Comparison of ENCODE assay signal across 27 mouse cellular contexts in the genomic region with DNA sequence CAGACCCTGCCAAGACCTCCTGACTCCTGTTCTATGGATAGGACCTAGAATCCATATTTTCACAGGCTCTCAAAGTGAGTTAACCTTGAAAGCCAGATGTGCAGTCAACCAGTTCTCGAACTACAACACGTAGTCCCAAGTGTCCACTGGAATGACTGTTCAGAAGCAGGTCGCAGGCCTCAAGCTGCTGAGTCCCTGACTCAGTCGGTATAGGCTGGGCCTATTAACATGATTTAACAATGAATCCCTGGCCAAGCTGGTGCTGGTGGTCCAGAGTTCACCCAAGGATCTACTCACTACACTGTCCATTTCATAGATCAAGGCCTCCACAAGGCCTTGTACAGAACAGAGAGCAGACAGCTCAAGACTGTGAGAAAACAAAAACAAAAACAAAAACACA. TPM values are rescaled to one million over a fixed set of nuclear protein-coding genes. Genes with fewer than 3 reads are reported as not detected.
DNase-seq lines count a peak whose midpoint lies in the region; ATAC-seq and TF ChIP-seq lines count a peak whose summit lies in the region.
"Had no signal": no experiment of that assay in that cellular context is flagged by ENCODE, and none has a peak within 500 bp of the region (broad histone marks: within the 10 kb centered on the region; RNA-seq: fewer than 3 reads in every experiment).

No protein-coding gene starts in this region.

- DNase-seq in heart, adult 11 months: peak; percentile 76
- DNase-seq in testis, postnatal 14 days (ENCODE audit: low spot score): no peak
- DNase-seq: adrenal gland, adult 2 months; adrenal gland, postnatal 14 days; B cell, adult 2 months; cerebellum, adult 11-12 months; cerebellum, adult 8-10 months; cerebellum, postnatal 10 days; cerebellum, postnatal 36 days; embryo, embryonic 11 days; gastrocnemius, postnatal 25 days; heart, adult 2 months had no signal

- no peak overlapping the region for H3K4me2 ChIP-seq in heart, embryonic 11.5 days
- no peak overlapping the region for H3K4me2 ChIP-seq in limb, embryonic 12.5 days
- H3K4me2 ChIP-seq in hindbrain, embryonic 16.5 days (ENCODE audit: low read length): no peak overlapping the region
- H3K4me2 ChIP-seq: embryonic facial prominence, embryonic 13.5 days; forebrain, embryonic 13.5 days; hindbrain, embryonic 12.5 days; hindbrain, embryonic 15.5 days; intestine, embryonic 15.5 days had no signal

- no peak for TF ChIP-seq CTCF in embryonic fibroblast, embryonic 13.5 days (IDR thresholded peaks at IDR 0.05; ENCODE audit: borderline replicate concordance, insufficient read depth, low read length)

- H3K9me3 ChIP-seq in heart, embryonic 11.5 days (replicated peaks; ENCODE audit: control insufficient read depth, low read length): no peaks in the 10 kb centered on the region
- no peaks in the 10 kb centered on the region for H3K9me3 ChIP-seq in limb, embryonic 12.5 days
- H3K9me3 ChIP-seq in hindbrain, embryonic 16.5 days (ENCODE audit: control insufficient read depth, low read length): 0 out of 2 replicates have a peak, but pooled peaks cover 2% of the 10 kb centered on the region
- H3K9me3 ChIP-seq: embryonic facial prominence, embryonic 10.5 days; embryonic facial prominence, embryonic 13.5 days; forebrain, embryonic 13.5 days; heart, embryonic 10.5 days; hindbrain, embryonic 12.5 days; hindbrain, embryonic 15.5 days; intestine, embryonic 15.5 days had no signal

- no peak overlapping the region for H3K9ac ChIP-seq in heart, embryonic 11.5 days (ENCODE audit: low read depth, low read length)
- no peak overlapping the region for H3K9ac ChIP-seq in limb, embryonic 12.5 days (replicated peaks)
- H3K9ac ChIP-seq in hindbrain, embryonic 16.5 days (ENCODE audit: low read depth, low read length): no peak overlapping the region
- H3K9ac ChIP-seq: embryonic facial prominence, embryonic 13.5 days; forebrain, embryonic 13.5 days; hindbrain, embryonic 12.5 days; hindbrain, embryonic 15.5 days; intestine, embryonic 15.5 days had no signal

- ATAC-seq in heart, embryonic 11.5 days (replicated peaks; ENCODE audit: insufficient number of reproducible peaks, low FRiP score, low TSS enrichment): no peak
- ATAC-seq in limb, embryonic 12.5 days (ENCODE audit: insufficient number of reproducible peaks, insufficient read depth, low FRiP score, low TSS enrichment, low read depth): no peak
- no peak for ATAC-seq in hindbrain, embryonic 16.5 days
- ATAC-seq: forebrain, embryonic 13.5 days; forebrain, embryonic 16.5 days; intestine, embryonic 15.5 days had no signal

- H3K4me1 ChIP-seq in heart, embryonic 11.5 days (ENCODE audit: control insufficient read depth, insufficient read depth, low read length): peaks cover 16% of the 10 kb centered on the region
- H3K4me1 ChIP-seq in embryonic fibroblast, embryonic 13.5 days (ENCODE audit: control insufficient read depth, insufficient read depth, low read length): peaks cover 7% of the 10 kb centered on the region; the same call in 1 of the 2 replicates
- H3K4me1 ChIP-seq in limb, embryonic 12.5 days (replicated peaks): peaks cover 72% of the 10 kb centered on the region
- no peaks in the 10 kb centered on the region for H3K4me1 ChIP-seq in hindbrain, embryonic 16.5 days (ENCODE audit: control insufficient read depth, insufficient read depth, low read depth, low read length)
- H3K4me1 ChIP-seq: forebrain, embryonic 13.5 days; hindbrain, embryonic 15.5 days; intestine, embryonic 15.5 days had no signal

- H3K36me3 ChIP-seq in heart, embryonic 11.5 days (ENCODE audit: control insufficient read depth, insufficient read depth, low read length): no peaks in the 10 kb centered on the region
- H3K36me3 ChIP-seq in limb, embryonic 12.5 days: peaks cover 11% of the 10 kb centered on the region; the same call in 1 of the 2 replicates
- no peaks in the 10 kb centered on the region for H3K36me3 ChIP-seq in hindbrain, embryonic 16.5 days (ENCODE audit: control insufficient read depth, insufficient read depth, low read length)
- H3K36me3 ChIP-seq: G1E; hindbrain, embryonic 12.5 days; hindbrain, embryonic 15.5 days; intestine, embryonic 15.5 days had no signal

- TF ChIP-seq POLR2A in embryonic fibroblast, embryonic 13.5 days (IDR thresholded peaks at IDR 0.05; ENCODE audit: low read depth, low read length): no peak

- WGBS in heart, embryonic 11.5 days (ENCODE audit: insufficient replicate concordance): 86% methylated on average over 4 of the region's 4 CpGs
- 60% methylated on average over 4 of the region's 4 CpGs for WGBS in limb, embryonic 12.5 days
- 88% methylated on average over 4 of the region's 4 CpGs for WGBS in hindbrain, embryonic 16.5 days

- H3K27ac ChIP-seq in heart, embryonic 11.5 days (ENCODE audit: low read depth, low read length): no peak overlapping the region
- peak overlapping the region; percentile 20; the same call in 1 of the 2 replicates for H3K27ac ChIP-seq in embryonic fibroblast, embryonic 13.5 days (ENCODE audit: insufficient read depth, low read length)
- H3K27ac ChIP-seq in limb, embryonic 12.5 days: 0 out of 2 replicates have a peak overlapping the region, but pooled peaks have one; percentile 45
- H3K27ac ChIP-seq in hindbrain, embryonic 16.5 days (ENCODE audit: low read depth, low read length): no peak overlapping the region
- H3K27ac ChIP-seq: embryonic facial prominence, embryonic 10.5 days; embryonic facial prominence, embryonic 13.5 days; forebrain, embryonic 10.5 days; forebrain, embryonic 13.5 days; heart, adult 2 months; heart, embryonic 10.5 days; hindbrain, embryonic 12.5 days; hindbrain, embryonic 15.5 days; intestine, embryonic 15.5 days had no signal

- H3K4me3 ChIP-seq in heart, embryonic 11.5 days (ENCODE audit: low read depth, low read length): no peak overlapping the region
- no peak overlapping the region for H3K4me3 ChIP-seq in embryonic fibroblast, embryonic 13.5 days (ENCODE audit: insufficient read depth, low read length)
- no peak overlapping the region for H3K4me3 ChIP-seq in limb, embryonic 12.5 days (replicated peaks)
- no peak overlapping the region for H3K4me3 ChIP-seq in hindbrain, embryonic 16.5 days (ENCODE audit: low read length)
- H3K4me3 ChIP-seq: embryonic facial prominence, embryonic 10.5 days; embryonic facial prominence, embryonic 13.5 days; forebrain, embryonic 10.5 days; forebrain, embryonic 13.5 days; heart, adult 2 months; heart, embryonic 10.5 days; hindbrain, embryonic 12.5 days; hindbrain, embryonic 15.5 days; intestine, embryonic 15.5 days had no signal

- no peaks in the 10 kb centered on the region for H3K27me3 ChIP-seq in heart, embryonic 11.5 days (ENCODE audit: control insufficient read depth, insufficient read depth, low read length)
- no peaks in the 10 kb centered on the region for H3K27me3 ChIP-seq in limb, embryonic 12.5 days
- no peaks in the 10 kb centered on the region for H3K27me3 ChIP-seq in hindbrain, embryonic 16.5 days (replicated peaks; ENCODE audit: control insufficient read depth, insufficient read depth, low read length)
- H3K27me3 ChIP-seq: CH12.LX; embryonic facial prominence, embryonic 13.5 days; forebrain, embryonic 13.5 days; hindbrain, embryonic 12.5 days; hindbrain, embryonic 15.5 days; intestine, embryonic 15.5 days had no signal

RNA-seq across cellular contexts. Expression of gene Lpar1, which starts 33.8 kb away (rescaled TPM):
- 20.5 and 21.7 TPM in 2 replicates for polyA plus RNA-seq in heart, embryonic 11.5 days (2014; fragmentation: Nextera tagmentation; extraction: Ambion mirVana)
- polyA plus RNA-seq in embryonic fibroblast, embryonic 13.5 days (2011; ENCODE audit: insufficient read length, low read depth, missing spikeins): 52.8 and 67.1 TPM in 2 replicates
- polyA plus RNA-seq in limb, embryonic 12.5 days (2016; fragmentation: Nextera tagmentation; extraction: Ambion mirVana): 247 and 253 TPM in 2 replicates
- 20.9 and 25.1 TPM in 2 replicates for polyA plus RNA-seq in hindbrain, embryonic 16.5 days (2015; fragmentation: Nextera tagmentation; extraction: Ambion mirVana)
- polyA plus RNA-seq: G1E had no signal

Comparison
In these comparisons a context has a peak if more than half of its experiments do, and no peak if none do; other contexts are left out.
1. H3K27ac ChIP-seq: peak in embryonic fibroblast, embryonic 13.5 days (single experiment) and limb, embryonic 12.5 days (single experiment); none in heart, embryonic 11.5 days (single experiment) and hindbrain, embryonic 16.5 days (single experiment).